Mouse (Mus musculus) limb, embryonic 14.5 days (tissue): ENCODE measurements around the gene Gm37240. TPM values are rescaled to one million over a fixed set of nuclear protein-coding genes. Genes with fewer than 3 reads are reported as not detected.
"Not testable (repeated sequence)": the region's sequence is repeated elsewhere in the genome, so short reads cannot be mapped to it uniquely, and the experiment has no call there.

Experiments used
- ATAC-seq: fragments of 200-750 bp; cut with Nextera tagmentation; 2 replicates; pipeline ENCODE4 v1.8.0; 2017; ENCODE audit warnings: low read depth, moderate number of reproducible peaks, moderate TSS enrichment; ENCODE audit not compliant: low FRiP score
- DNase-seq: peaks from one replicate; pipeline ENCODE4 v3.0.0-alpha.2; 2015; ENCODE audit warnings: low spot score
- H3K27ac ChIP-seq: fragments of 300-500 bp; sonication (generic); replicated peaks from 2 replicates; pipeline ENCODE4 v1.5.1; 2014; ENCODE audit warnings: low read depth, mild to moderate bottlenecking, low read length, moderate library complexity, mixed read lengths
- H3K27me3 ChIP-seq: fragments of 300-500 bp; sonication (generic); 2 replicates; pipeline ENCODE4 v1.6.1; 2014; ENCODE audit warnings: low read length, mixed read lengths; ENCODE audit not compliant: control insufficient read depth, insufficient read depth
- H3K36me3 ChIP-seq: fragments of 300-500 bp; sonication (generic); 2 replicates; pipeline ENCODE4 v1.6.1; 2014; ENCODE audit warnings: mild to moderate bottlenecking, low read length, moderate library complexity, mixed read lengths; ENCODE audit not compliant: control insufficient read depth, insufficient read depth
- H3K4me1 ChIP-seq: fragments of 300-500 bp; sonication (generic); 2 replicates; pipeline ENCODE4 v1.6.1; 2014; ENCODE audit warnings: antibody characterized with exemption, low read length, mixed read lengths; ENCODE audit not compliant: control insufficient read depth, insufficient read depth
- H3K4me2 ChIP-seq: fragments of 300-500 bp; sonication (generic); replicated peaks from 2 replicates; pipeline ENCODE4 v1.6.1; 2014; ENCODE audit warnings: low read depth, mild to moderate bottlenecking, low read length, moderate library complexity; ENCODE audit not compliant: severe bottlenecking
- H3K4me3 ChIP-seq: fragments of 300-500 bp; sonication (generic); replicated peaks from 2 replicates; pipeline ENCODE4 v1.5.1; 2014; ENCODE audit warnings: low read length
- H3K9ac ChIP-seq: fragments of 300-500 bp; sonication (generic); 2 replicates; pipeline ENCODE4 v1.6.1; 2014; ENCODE audit warnings: mild to moderate bottlenecking, low read depth, low read length, moderate library complexity; ENCODE audit not compliant: severe bottlenecking
- H3K9me3 ChIP-seq: fragments of 300-500 bp; sonication (generic); 2 replicates; pipeline ENCODE4 v1.6.1; 2016; ENCODE audit warnings: low read length; ENCODE audit not compliant: control insufficient read depth
- POLR2A ChIP-seq: fragments of 200-500 bp; IDR thresholded peaks from 2 replicates; pipeline ENCODE4 v1.8.0; 2012; ENCODE audit warnings: inconsistent platforms, mild to moderate bottlenecking, moderate library complexity, borderline replicate concordance; ENCODE audit not compliant: insufficient read depth, insufficient read length; ENCODE audit errors: extremely low read depth
- WGBS: fragments of 180-500 bp; shearing (Covaris S2); extraction: QIAGEN DNeasy Blood & Tissue Kit; methylation state at CpG from one replicate; pipeline ENCODE4 v1.1.7; 2014; 5-methylcytosine and 5-hydroxymethylcytosine counted together
- polyA plus RNA-seq, 2 experiments: library from polyadenylated mRNA; depleted of rRNA in 1 of 2; stranded (reverse) in 1 of 2; unstranded in 1 of 2; fragments of >200 nt; fragmentation: Nextera tagmentation in 1 of 2; extraction: Ambion mirVana in 1 of 2; gene quantifications; 2 replicates each; pipeline versions ENCODE4 v1.2.1 to v1.2.3; 2012 to 2014

Gm37240 gene
- polyA plus RNA-seq, 2 experiments: 2.0 to 13.4 TPM

DNA sequence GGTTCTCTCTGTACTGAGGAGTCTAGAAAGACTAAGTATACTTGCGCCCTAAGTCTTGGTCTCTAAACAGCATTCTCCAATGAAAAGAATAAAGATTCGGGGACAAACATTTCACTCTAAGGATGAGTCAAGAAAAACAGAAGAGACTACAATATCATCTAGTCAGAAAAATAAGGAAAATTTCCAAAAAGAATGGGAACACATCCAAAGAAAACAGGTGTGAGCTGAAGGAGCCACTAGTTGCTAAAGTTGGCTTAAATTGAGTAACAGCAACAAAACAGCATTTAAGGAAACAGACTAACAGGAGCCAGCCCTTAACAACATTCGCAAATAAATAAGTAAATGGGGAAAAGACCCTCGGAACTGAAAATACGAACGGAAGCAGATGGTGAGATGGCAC lies 1318.8 kb downstream of the Gm37240 start:
- no peaks in the 10 kb centered on the region for H3K27me3 ChIP-seq
- ATAC-seq: no peak
- H3K9ac ChIP-seq: no peak overlapping the region
- H3K9me3 ChIP-seq: no peaks in the 10 kb centered on the region
- H3K4me1 ChIP-seq: no peaks in the 10 kb centered on the region
- no peak for DNase-seq
- no peaks in the 10 kb centered on the region for H3K36me3 ChIP-seq
- H3K4me3 ChIP-seq: no peak overlapping the region
- H3K4me2 ChIP-seq: no peak overlapping the region
- H3K27ac ChIP-seq: no peak overlapping the region
- WGBS: 88% methylated on average over 6 of the region's 6 CpGs
- no peak for TF ChIP-seq POLR2A

DNA sequence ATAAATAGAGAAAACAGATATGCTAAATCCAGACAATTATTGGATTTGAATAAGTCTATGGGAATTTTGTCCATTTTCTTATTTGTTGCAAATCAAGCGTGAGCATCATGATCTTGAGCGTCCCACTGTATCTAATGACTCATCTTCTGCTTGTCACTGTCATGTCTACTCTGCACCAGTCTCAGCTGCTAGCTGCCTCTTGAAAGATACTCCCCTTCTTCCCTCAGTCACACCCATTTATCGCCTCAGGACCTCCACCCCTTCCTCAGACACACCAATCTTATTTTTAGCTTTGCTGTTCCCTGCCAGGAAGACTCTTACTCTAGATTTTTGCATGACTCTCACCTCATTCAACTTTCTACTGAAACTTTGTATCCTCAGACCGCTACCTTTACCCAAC lies 1323.9 kb downstream of the Gm37240 start:
- 92% methylated on average over 4 of the region's 4 CpGs for WGBS
- H3K4me3 ChIP-seq: no peak overlapping the region
- H3K27me3 ChIP-seq: no peaks in the 10 kb centered on the region
- no peak overlapping the region for H3K4me2 ChIP-seq
- H3K9ac ChIP-seq: no peak overlapping the region
- no peaks in the 10 kb centered on the region for H3K9me3 ChIP-seq
- no peak for DNase-seq
- no peaks in the 10 kb centered on the region for H3K36me3 ChIP-seq
- no peak for ATAC-seq
- H3K4me1 ChIP-seq: no peaks in the 10 kb centered on the region
- no peak overlapping the region for H3K27ac ChIP-seq
- no peak for TF ChIP-seq POLR2A

DNA sequence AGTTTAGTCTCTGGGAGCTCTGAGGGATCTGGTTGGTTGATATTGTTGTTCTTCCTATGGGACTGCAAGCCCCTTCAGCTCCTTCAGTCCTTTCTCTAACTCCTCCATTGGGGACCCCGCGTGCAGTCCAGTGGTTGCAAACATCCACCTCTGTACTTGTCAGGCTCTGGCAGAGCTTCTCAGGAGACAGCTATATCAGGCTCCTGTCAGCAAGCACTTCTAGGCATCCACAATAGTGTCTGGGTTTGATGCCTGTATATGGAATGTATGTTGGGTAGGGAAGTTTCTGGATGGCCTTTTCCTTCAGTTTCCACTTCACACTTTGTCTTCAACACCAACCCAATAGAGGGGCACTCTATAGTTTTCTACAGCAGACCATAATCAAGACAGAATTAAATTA lies 1324.4 kb downstream of the Gm37240 start:
- H3K27me3 ChIP-seq, H3K4me3 ChIP-seq, H3K9ac ChIP-seq, DNase-seq, H3K9me3 ChIP-seq, H3K27ac ChIP-seq, H3K4me2 ChIP-seq, H3K4me1 ChIP-seq, H3K36me3 ChIP-seq, ATAC-seq: not testable (repeated sequence)
- 92% methylated on average over 2 of the region's 2 CpGs for WGBS

DNA sequence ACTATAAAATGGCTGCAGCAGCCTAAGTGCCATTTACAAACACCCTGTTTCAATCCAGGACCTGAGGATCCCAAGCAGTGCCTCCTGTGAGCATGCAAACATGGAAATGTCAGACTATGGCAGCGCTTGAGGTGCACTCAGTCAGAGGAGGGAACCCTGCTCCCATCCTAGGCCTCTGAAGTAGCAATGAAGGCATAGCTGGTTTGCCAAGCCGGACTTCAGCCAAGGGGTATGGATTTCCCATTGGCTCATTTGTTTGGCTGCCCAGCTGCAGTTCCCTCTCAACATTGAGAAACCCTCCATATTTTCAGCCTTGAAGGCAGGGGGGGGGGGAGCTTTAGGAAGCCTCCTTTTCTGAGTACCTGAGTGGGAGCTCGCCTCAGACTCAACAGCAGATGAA lies 1329.0 kb downstream of the Gm37240 start:
- H3K27me3 ChIP-seq: no peaks in the 10 kb centered on the region
- H3K4me3 ChIP-seq: no peak overlapping the region
- H3K27ac ChIP-seq: no peak overlapping the region
- no peak overlapping the region for H3K4me2 ChIP-seq
- TF ChIP-seq POLR2A: no peak
- no peaks in the 10 kb centered on the region for H3K36me3 ChIP-seq
- H3K9ac ChIP-seq: no peak overlapping the region
- no peaks in the 10 kb centered on the region for H3K9me3 ChIP-seq
- ATAC-seq (no peak), DNase-seq (no peak)
- 96% methylated on average over 3 of the region's 3 CpGs for WGBS
- no peaks in the 10 kb centered on the region; the same call in 1 of the 2 replicates for H3K4me1 ChIP-seq

DNA sequence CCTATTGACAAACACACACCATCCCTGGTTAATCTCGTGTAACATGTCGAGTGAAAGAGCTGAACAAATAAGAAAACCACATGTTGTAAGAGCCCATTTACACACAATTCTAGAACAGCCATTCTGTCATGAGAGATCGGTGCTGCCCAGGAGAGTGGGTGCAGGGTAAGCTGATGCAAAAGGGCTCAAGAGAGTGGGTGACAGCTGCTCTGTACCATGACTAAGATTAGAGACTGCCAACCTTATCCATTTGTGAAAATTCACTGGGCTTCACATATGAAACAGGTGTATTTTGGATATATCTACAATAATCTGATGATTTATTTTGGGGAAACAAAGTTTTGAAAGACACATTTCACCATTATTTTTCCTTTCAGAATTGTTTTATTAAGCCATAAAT lies 1331.5 kb downstream of the Gm37240 start:
- Histone ChIP-seq H3K9me3 (no peaks in the 10 kb centered on the region), H3K4me1 (no peaks in the 10 kb centered on the region; the same call in 1 of the 2 replicates), H3K9ac (no peak overlapping the region), H3K27ac (no peak overlapping the region), H3K4me2 (no peak overlapping the region), H3K4me3 (no peak overlapping the region), H3K27me3 (no peaks in the 10 kb centered on the region), H3K36me3 (no peaks in the 10 kb centered on the region)
- DNase-seq (no peak), ATAC-seq (no peak)
- TF ChIP-seq POLR2A: no peak
- 86% methylated on average over 3 of the region's 3 CpGs for WGBS

DNA sequence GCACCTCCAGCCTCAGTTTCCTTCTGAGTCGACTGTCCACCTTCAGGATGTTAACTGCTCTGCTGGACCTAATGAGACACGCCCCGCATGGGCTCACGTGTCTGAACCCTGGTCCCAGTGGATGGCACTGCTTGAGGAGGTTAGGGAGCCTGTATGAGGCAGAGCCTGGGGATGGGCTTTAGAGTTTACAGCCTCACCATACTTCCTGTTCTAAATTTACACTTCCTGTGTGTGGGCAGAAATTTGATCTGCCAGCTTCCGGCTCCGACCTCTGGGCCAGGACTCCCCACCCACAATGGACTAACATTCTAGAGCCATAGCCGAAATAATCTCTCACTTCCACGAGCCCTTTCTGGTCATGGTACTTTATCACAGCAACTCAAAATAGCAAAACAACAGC lies 1340.1 kb downstream of the Gm37240 start:
- H3K4me3 ChIP-seq: no peak overlapping the region
- no peaks in the 10 kb centered on the region for H3K27me3 ChIP-seq
- WGBS: 65% methylated on average over 8 of the region's 8 CpGs
- no peaks in the 10 kb centered on the region for H3K9me3 ChIP-seq
- no peaks in the 10 kb centered on the region for H3K4me1 ChIP-seq
- H3K27ac ChIP-seq: no peak overlapping the region
- H3K36me3 ChIP-seq: no peaks in the 10 kb centered on the region
- no peak for ATAC-seq
- H3K4me2 ChIP-seq: no peak overlapping the region
- no peak for TF ChIP-seq POLR2A
- DNase-seq: no peak
- H3K9ac ChIP-seq: no peak overlapping the region

DNA sequence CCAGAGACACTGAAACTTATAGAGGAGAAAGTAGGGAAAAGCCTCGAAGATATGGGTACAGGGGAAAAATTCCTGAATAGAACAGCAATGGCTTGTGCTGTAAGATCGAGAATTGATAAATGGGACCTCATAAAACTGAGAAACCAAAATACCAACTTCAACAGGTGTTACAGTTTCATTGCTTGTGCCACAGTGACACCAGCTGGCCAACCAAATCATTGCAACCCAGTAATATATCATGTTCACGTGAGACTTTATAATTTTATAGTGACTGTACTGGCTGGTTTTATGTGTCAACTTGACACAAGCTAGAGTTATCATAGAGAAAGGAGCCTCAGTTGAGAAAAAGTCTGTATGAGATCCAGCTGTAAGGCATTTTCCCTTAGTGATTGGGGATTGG lies 1344.9 kb downstream of the Gm37240 start:
- not testable (repeated sequence) for H3K4me3 ChIP-seq, H3K4me1 ChIP-seq, ATAC-seq, H3K9me3 ChIP-seq, H3K4me2 ChIP-seq, H3K27me3 ChIP-seq, H3K27ac ChIP-seq, H3K36me3 ChIP-seq, H3K9ac ChIP-seq
- 19% methylated on average over 3 of the region's 3 CpGs for WGBS
- DNase-seq: peak; percentile 62
